Mouse (Mus musculus) heart, postnatal 10 days (tissue): Measurements from ENCODE around the gene Fam243. TPM values are rescaled to one million over a fixed set of nuclear protein-coding genes. Genes with fewer than 3 reads are reported as not detected.

ENCODE experiments used
- DNase-seq, 2 experiments: peaks; one replicate each; pipeline ENCODE4 v3.0.0; 2021
- intact Hi-C: fragments of 180-260 bp; cut with DNase I; formaldehyde crosslinking; loops from one replicate; pipeline ENCODE4 v1.15.1; 2025
- total RNA-seq, 2 experiments: library from RNA; stranded (reverse); gene quantifications; 2 replicates each; pipeline ENCODE4 v1.2.3; 2021

Gene Fam243
- total RNA-seq, 2 experiments from 2014 or later: 0.62 to 1.2 TPM

DNA sequence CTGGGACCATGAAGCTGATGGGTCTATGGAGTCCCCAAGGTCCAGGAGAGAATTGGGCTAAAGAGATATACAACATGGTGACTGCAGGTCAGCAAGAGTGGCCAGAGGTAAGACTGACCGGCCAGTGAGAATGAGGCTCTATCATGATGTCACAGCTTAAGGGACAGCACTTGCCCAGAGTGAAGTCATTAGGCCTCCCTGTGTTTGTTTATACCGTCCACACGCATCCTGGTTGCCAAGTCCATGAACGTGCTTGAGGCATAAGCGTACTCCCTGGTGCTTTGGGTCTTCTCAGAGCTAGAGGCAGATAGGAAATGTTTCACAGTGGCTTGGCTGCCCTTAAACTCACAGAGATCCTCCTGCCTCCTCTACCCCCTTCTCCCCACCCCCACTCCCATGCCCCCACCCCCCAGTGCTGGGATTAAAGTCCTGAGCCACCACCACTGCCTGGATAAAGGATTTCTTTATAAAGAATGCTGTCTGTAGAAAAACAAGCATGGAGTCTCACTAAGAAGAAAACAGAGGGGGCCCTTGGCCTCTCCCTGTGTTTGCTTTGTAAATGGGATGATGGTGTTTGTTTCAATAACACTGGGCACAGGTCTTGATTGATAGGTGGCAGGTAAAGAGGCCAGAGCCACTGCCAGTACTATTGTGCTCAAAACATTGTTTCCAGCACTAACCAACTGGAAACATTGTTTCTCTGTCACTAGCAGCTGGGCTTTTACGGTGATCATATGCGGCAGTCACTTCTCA lies 3.2 kb upstream of the Fam243 start:
- intact Hi-C loops: no loop called here
- no peak for DNase-seq

DNA sequence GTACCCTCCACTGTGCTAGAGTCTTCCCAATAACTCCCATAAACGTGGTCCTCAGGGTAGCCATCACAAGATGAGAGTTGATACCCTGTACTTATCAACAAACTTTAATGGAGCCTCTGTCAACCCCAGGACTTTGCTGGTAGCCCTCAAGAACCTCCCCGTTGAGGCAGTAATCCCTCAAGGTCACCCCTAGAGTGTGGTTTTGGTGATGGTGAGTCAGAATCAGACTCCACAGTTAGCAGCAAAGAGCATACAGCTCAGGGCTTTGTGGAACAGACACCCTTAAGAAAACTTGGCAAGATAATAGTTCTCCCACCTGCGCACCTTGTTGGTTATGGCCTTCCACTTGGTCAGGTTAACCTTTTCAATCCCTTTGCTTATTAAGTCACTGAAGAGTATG lies 880 bp downstream of the Fam243 start:
- no peak for DNase-seq
- intact Hi-C loops: no loop called here

- intact Hi-C loops: no loop called here
- peak; percentile 48 to 69 for DNase-seq
These were observed 1.7 kb downstream of the Fam243 start for GRCm38 (mm10) chr16:92319353-92320109.

DNA sequence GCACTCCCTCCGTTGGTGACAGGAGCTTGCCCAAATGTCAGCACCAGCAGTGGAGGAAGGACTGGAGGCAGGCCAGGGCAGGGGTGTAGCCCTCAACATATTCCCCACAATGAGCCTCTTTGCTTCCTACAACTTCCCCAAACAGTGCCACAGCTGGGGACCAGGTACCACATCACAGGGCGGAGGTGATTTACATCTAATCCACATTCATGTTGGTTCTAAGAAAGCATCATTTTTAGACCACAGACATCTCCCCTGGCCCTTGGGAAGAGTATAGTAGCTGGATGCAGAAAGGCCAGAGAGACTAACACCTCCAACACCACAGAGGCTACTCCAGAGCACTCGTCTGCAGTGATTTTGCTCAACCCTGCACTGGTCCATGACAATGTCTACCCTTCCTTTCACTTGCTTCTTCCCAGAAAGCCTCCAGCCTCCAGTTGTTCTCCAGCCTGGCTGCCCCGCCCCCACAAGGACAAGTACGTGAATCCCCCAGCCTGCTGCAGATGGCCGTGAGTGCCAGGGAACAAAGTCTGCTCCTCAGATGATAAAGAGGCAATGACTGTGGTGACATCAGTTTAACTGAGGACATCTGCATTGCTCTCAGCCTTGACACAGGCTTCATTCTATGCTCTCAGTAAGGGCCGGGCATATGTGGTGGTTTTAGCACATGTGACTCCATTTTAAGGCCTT lies 5.0 kb downstream of the Fam243 start:
- no peak for DNase-seq
- intact Hi-C loops: no loop called here

GRCm38 (mm10) chr16:92313953-92314741 lies 7.1 kb downstream of the Fam243 start:
- intact Hi-C loops: loop anchor here (1.0 kb wide), 2 partner anchors 22 to 143 kb away; no protein-coding TSS in a partner anchor
- DNase-seq: peak; percentile 57 to 70

GRCm38 (mm10) chr16:92309126-92309525 lies 12.1 kb downstream of the Fam243 start:
- intact Hi-C loops: loop anchor here (10.0 kb wide), 1 partner anchor 614 kb away; no protein-coding TSS in a partner anchor
- no peak for DNase-seq

DNA sequence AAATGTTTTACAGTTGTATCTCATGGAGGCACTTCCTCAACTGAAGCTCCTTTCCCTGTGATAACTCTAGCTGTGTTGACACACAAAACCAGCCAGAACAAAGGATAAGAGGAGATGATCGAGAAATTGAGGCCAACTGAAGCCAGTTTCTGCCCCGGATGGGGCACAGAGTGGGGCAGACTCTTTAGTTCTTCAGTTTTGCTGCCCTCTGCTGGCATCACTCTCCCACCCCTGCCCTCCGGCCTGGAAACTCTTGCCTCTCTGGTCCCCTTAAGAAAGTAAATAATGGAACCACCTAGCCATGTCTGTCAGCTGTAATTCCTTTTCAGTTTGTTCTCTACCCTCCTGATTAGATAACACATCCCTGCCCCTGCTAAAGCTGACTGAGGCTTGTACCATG lies 13.3 kb downstream of the Fam243 start:
- intact Hi-C loops: loop anchor here (10.0 kb wide), 1 partner anchor 613 kb away; no protein-coding TSS in a partner anchor
- no peak for DNase-seq

DNA sequence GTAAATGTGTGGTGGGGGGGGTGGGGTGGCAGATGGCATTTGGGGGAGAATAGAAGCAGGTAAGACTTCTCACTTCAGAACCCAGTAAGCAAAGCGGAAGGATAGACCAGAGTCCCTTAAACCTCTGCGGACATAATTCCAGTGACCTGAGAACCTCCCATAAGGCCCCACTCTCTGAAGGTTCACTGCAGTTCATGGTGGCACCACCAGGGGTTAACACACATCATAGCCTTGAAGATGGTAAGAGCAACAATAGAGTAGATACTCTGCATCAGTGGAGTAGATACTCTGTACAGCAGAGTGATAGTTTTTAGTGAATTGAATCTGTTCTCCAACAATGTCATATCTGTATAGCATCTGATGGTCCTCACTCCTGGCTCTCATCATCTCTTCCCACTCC lies 15.7 kb downstream of the Fam243 start:
- intact Hi-C loops: loop anchor here (10.0 kb wide), 1 partner anchor 611 kb away; no protein-coding TSS in a partner anchor
- DNase-seq: no peak

- intact Hi-C loops: loop anchor here (10.0 kb wide), 1 partner anchor 608 kb away; no protein-coding TSS in a partner anchor
- DNase-seq: peak in 1 of 2 experiments; percentile 19
These were observed 18.7 kb downstream of the Fam243 start for GRCm38 (mm10) chr16:92302506-92302905.

GRCm38 (mm10) chr16:92301989-92302388 lies 19.3 kb downstream of the Fam243 start:
- DNase-seq: peak; percentile 60 to 69
- intact Hi-C loops: loop anchor here (10.0 kb wide), 1 partner anchor 607 kb away; no protein-coding TSS in a partner anchor

DNA sequence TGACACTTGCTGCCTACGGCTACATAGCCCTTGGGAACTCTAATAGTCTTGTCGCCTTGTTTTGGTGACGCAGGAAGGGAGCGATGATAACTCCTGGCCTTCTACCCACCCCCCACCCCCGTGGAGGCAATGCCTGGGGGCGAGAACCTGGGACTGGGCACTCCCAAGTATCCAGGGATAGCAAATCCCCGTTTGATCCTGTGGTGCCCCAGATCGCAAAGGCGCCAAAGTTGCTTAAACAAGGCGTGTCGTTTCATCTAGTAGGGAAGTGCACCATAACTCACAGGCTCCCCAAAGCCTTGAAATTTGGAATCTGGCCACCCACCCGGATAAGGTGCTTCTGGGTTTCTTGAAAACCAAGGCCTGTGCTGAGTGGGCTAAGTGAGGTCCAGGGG lies 19.8 kb downstream of the Fam243 start:
- intact Hi-C loops: loop anchor here (10.0 kb wide), 1 partner anchor 607 kb away; no protein-coding TSS in a partner anchor
- peak in 1 of 2 experiments; percentile 55 for DNase-seq

DNA sequence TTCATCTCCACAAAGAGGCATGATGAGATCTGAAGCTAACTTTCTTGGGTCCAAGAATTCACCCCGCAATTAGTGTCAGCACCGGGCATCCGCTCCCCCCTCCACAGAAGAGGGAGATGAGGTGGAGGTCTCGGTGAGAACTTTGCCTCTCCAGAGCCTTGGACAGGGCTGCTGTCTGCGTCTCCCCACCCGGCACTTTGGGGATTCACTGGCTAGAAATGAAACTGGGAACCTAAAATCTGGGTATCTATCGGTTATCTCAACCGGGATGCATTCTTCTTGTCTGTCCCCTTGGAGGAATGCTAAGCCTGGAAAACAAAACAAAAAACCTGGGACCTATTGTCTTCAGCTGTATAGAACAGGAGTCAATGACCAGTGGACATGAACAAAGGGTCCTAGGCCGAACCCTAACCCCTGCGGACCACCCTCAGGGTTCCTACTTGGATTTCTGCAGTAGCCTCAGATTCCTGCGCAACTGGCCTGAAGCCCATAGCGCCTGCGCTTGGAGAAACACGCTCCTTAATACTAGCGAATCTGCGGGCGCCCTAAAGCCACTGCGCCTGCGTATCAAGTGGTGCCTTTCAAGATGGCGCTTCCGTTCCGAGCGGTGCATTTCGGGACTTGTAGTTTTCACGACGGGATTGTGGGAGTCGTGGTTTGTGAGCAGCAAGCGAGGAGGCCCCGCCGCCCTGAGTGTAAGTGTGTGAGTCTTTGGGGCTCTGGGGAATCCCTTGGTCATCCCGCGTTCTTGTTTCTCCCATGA lies 20.4 kb downstream of the Fam243 start, which contains the start of gene Smim11:
Gene Smim11 (plus strand): TSS at position 638 of the 763 bp plus-strand sequence.
- intact Hi-C loops: loop anchor here (10.0 kb wide), 1 partner anchor 606 kb away; no protein-coding TSS in a partner anchor
- peak; percentile 97 to 98 for DNase-seq

DNA sequence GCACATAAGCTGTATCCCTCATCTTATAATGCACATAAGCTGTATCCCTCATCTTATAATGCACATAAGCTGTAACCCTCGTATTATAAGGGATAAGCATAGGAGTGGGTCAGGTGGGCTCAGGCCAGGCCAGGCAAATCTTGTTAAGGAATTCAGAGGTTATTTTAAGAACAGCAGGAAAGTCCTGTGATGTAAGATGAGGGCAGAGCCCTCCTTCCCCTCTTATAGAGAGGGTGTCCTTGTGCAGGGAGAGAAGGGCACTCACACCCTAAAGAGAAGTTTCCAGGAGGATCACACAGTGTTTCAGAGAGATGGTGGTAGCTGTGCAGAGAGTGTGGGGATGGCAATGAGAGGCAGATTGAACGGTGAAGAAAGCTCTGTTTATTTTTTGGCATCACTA lies 25.9 kb downstream of the Fam243 start:
- intact Hi-C loops: no loop called here
- no peak for DNase-seq

DNA sequence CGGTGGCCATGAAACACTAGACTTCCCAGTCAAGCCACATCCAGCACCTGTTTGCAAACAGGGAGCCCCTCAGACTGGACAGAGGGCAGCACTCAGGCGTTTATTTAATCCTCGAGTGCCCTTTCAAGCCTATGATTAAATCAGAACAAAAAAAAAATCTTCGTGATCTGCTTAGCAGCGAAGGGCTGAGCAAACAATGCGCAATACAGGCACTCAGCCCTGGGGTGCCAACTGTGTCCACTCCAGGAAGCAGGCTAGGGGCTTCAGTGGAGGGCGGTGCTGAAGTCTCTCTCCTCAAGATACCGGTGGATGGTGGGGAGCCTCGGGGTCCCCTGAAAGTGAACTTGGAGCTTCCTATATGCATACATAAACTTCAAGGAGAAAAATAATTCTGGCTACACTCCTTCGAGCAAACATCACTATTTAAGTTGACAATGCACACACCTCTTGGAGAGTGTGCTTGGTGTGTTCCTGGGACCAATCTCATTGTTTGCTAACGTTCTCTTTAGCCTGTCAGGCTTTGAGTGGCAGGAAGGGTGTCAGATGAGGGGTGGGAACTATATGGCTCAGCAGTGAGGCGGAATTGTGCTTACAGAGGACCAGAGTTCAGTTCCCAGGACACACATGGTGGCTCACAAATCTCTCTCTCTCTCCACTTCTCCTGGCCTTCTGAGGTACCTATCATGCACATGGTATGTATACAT lies 26.8 kb downstream of the Fam243 start:
- intact Hi-C loops: no loop called here
- no peak for DNase-seq

GRCm38 (mm10) chr16:92292101-92292500 lies 29.1 kb downstream of the Fam243 start, which contains the start of gene Kcne2:
Gene Kcne2, plus strand, starts transcription at chr16:92292389.
- intact Hi-C loops: no loop called here
- no peak for DNase-seq

DNA sequence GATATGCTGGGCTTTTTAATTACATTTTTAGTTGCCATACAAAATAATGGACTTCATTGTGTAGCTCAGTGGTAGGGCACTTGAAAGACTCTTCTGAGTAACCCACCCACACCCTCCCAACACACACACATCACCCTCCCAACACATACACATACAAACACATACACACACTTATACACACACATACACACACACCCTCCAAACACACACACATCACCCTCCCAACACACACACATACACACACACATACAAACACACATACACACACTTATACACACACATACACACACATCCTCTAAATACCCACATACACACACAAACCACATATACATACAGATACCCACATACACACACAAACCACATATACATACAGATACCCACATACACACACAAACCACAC lies 31.2 kb downstream of the Fam243 start:
- DNase-seq: no peak
- intact Hi-C loops: no loop called here

DNA sequence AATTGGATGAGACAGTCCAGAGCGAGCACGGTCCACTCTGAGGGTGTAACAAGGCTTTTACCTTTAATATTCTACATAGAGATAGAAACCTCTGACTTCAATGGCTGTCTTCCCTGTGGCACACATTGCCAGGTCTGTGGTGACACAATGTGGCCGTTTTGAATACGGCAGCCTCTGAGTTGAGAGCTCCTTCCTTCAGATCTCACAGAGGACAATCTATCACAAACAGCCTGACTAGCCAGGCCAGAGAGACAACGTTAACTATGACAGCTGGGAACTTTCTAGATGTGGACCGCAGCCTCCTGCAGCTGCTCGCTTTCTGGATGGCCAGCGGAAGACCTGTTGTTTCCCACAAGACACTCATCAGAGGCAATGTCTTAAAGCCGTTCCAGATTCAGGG lies 32.5 kb downstream of the Fam243 start:
- DNase-seq: peak; percentile 47 to 55
- intact Hi-C loops: loop anchor here (5.0 to 10.0 kb wide), 2 partner anchors 231 to 564 kb away; partner anchors contain the start of genes Cryzl1, Gm49711, Itsn1 and Mrps6

GRCm38 (mm10) chr16:92286609-92287008 lies 34.6 kb downstream of the Fam243 start:
- intact Hi-C loops: loop anchor here (1.0 to 10.0 kb wide), 3 partner anchors 229 to 562 kb away; partner anchors contain the start of genes Cryzl1, Gm49711, Itsn1 and Mrps6
- peak; percentile 88 to 94 for DNase-seq
